Mouse (Mus musculus): ENCODE data around the gene Nid1. TPM values are rescaled to one million over a fixed set of nuclear protein-coding genes. Genes with fewer than 3 reads are reported as not detected.
A peak's percentile ranks its signal among the peaks of the same experiment; 100 is the strongest.
"Not testable (repeated sequence)": the region's sequence is repeated elsewhere in the genome, so short reads cannot be mapped to it uniquely, and the experiment has no call there.

The Nid1 gene
- total and polyA plus RNA-seq, 3 experiments, result 55.5 to 62.5 (median 59.9) TPM

DNA sequence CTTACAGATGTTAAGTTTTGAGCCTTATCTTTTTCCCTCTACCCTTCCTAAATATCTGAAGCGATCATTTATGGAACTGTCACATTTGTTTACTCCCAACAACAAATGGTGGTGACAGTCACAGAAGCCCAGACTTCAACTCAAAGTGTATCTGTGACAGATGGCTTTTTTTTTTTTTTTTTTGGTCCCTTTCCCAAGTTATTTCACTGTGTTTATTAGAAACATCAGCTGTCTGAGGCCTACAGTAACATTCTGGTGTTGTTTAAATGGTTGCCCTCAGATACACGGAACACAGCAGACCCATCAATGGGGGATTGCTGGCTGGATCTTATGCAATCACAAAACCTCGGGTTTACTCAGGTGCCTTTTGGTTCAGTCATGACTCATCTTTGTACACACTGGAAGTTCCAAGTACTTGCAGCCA lies 34.0 kb downstream of the Nid1 start:
- no peak overlapping the region for H3K9ac ChIP-seq (ENCODE audit: low read depth, low read length)
- H3K36me3 ChIP-seq (ENCODE audit: control insufficient read depth, insufficient read depth, low read length), result peaks cover 15% of the 10 kb centered on the region
- no peak overlapping the region for H3K27ac ChIP-seq
- H3K4me1 ChIP-seq (ENCODE audit: control insufficient read depth, insufficient read depth, low read length), result peaks cover 4% of the 10 kb centered on the region
- no peak for TF ChIP-seq POLR2A (IDR thresholded peaks at IDR 0.05; ENCODE audit: insufficient read depth, low read depth, low read length)
- TF ChIP-seq CTCF (IDR thresholded peaks at IDR 0.05), result no peak
- TF ChIP-seq EP300 (IDR thresholded peaks at IDR 0.05; ENCODE audit: insufficient read depth, low read depth, low read length), result no peak
- 67% methylated on average over 3 of the region's 3 CpGs for WGBS
- peaks cover 1% of the 10 kb centered on the region; the same call in 1 of the 2 replicates for H3K79me2 ChIP-seq (replicated peaks; ENCODE audit: control insufficient read depth, insufficient read depth, low read length)
- intact Hi-C loops (cut with DNase I), result no loop called here
- DNase-seq, result no peak
- H3K4me3 ChIP-seq, result no peak overlapping the region
- H3K27me3 ChIP-seq (ENCODE audit: control insufficient read depth, insufficient read depth, low read length), result no peaks in the 10 kb centered on the region

DNA sequence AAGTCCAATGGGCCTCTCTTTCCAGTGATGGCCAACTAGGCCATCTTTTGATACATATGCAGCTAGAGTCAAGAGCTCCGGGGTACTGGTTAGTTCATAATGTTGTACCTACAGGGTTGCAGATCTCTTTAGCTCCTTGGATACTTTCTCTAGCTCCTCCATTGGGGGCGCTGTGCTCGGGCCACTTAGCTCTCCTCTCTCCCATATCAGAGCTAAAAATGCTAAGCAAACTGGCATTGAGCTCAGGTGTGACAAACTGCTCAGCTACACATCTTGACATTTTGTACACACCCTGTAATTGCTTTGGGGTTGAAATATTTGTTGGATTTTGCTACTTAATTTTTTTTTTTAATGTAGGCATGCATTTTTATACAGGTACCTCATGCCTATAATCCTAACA lies 37.1 kb downstream of the Nid1 start:
- H3K27me3 ChIP-seq (ENCODE audit: control insufficient read depth, insufficient read depth, low read length); DNase-seq; H3K9ac ChIP-seq (ENCODE audit: low read depth, low read length); H3K79me2 ChIP-seq (replicated peaks; ENCODE audit: control insufficient read depth, insufficient read depth, low read length); H3K4me3 ChIP-seq; intact Hi-C loops (cut with DNase I); H3K4me1 ChIP-seq (ENCODE audit: control insufficient read depth, insufficient read depth, low read length); H3K27ac ChIP-seq: not testable (repeated sequence)
- TF ChIP-seq CTCF (IDR thresholded peaks at IDR 0.05), result 0 out of 2 replicates have a peak, but pooled peaks have one; percentile 3
- H3K36me3 ChIP-seq (ENCODE audit: control insufficient read depth, insufficient read depth, low read length), result peaks cover 10% of the 10 kb centered on the region
- WGBS, result 66% methylated on average over 3 of the region's 3 CpGs

- Histone ChIP-seq H3K27ac (no peak overlapping the region), H3K9ac (ENCODE audit: low read depth, low read length) (no peak overlapping the region), H3K27me3 (ENCODE audit: control insufficient read depth, insufficient read depth, low read length) (no peaks in the 10 kb centered on the region), H3K79me2 (replicated peaks; ENCODE audit: control insufficient read depth, insufficient read depth, low read length) (peaks cover 1% of the 10 kb centered on the region; the same call in 1 of the 2 replicates), H3K36me3 (ENCODE audit: control insufficient read depth, insufficient read depth, low read length) (peaks cover 10% of the 10 kb centered on the region), H3K4me1 (ENCODE audit: control insufficient read depth, insufficient read depth, low read length) (peaks cover 4% of the 10 kb centered on the region), H3K4me3 (no peak overlapping the region)
- DNase-seq, result no peak
- TF ChIP-seq POLR2A (IDR thresholded peaks at IDR 0.05; ENCODE audit: insufficient read depth, low read depth, low read length) (no peak), EP300 (IDR thresholded peaks at IDR 0.05; ENCODE audit: insufficient read depth, low read depth, low read length) (no peak)
- intact Hi-C loops (cut with DNase I), result no loop called here
- 42% methylated on average over 2 of the region's 2 CpGs for WGBS
Measured at GRCm38 (mm10) chr13:13474991-13475390, 37.6 kb downstream of the Nid1 start.

DNA sequence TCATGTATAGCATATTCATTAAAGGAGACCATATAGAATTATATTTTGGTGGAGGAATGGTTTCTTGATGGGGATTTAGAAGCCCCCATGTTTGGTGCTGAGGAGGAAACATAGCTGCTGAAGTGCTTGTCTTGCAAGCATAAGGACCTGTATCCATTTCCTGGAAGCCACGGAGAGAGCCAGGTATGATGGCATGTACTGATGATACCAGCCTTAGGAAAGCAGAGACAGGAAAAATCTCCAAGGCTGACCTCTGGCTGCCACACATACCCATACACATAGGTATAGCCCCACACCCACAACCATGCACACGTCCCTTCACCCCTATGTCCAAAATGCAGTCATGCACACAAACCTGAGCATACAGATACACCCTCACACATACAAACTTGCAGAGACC lies 39.2 kb downstream of the Nid1 start:
- peaks cover 9% of the 10 kb centered on the region for H3K36me3 ChIP-seq (ENCODE audit: control insufficient read depth, insufficient read depth, low read length)
- DNase-seq, result no peak
- no peak for TF ChIP-seq CTCF (IDR thresholded peaks at IDR 0.05)
- TF ChIP-seq EP300 (IDR thresholded peaks at IDR 0.05; ENCODE audit: insufficient read depth, low read depth, low read length), result no peak
- TF ChIP-seq POLR2A (IDR thresholded peaks at IDR 0.05; ENCODE audit: insufficient read depth, low read depth, low read length), result no peak

DNA sequence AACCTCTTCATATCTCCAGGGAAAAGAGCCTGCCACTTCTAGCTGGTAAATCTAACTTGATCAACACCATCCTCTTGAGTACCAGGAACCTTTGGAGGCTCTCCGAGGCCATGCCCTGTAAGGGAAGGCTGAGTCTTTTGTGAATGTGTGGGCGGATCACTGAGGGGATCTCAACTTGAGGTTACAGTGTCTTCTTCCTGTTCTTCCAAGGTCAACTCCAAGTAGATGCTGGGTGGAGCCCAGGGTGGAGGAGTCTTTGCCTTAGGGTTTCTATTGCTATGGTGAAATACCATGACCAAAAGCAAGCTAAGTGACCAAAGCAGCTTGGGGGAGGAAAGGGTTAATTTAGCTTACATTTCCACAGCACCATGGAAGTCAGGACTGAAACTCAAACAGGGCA lies 39.7 kb downstream of the Nid1 start:
- no peak overlapping the region for H3K27ac ChIP-seq
- H3K27me3 ChIP-seq (ENCODE audit: control insufficient read depth, insufficient read depth, low read length), result no peaks in the 10 kb centered on the region
- DNase-seq, result no peak
- no peak overlapping the region for H3K4me3 ChIP-seq
- WGBS, result 85% methylated on average over 2 of the region's 2 CpGs
- H3K4me1 ChIP-seq (ENCODE audit: control insufficient read depth, insufficient read depth, low read length), result peaks cover 6% of the 10 kb centered on the region
- no peak overlapping the region for H3K9ac ChIP-seq (ENCODE audit: low read depth, low read length)
- peaks cover 7% of the 10 kb centered on the region; the same call in 1 of the 2 replicates for H3K36me3 ChIP-seq (ENCODE audit: control insufficient read depth, insufficient read depth, low read length)
- intact Hi-C loops (cut with DNase I), result no loop called here
- peaks cover 1% of the 10 kb centered on the region; the same call in 1 of the 2 replicates for H3K79me2 ChIP-seq (replicated peaks; ENCODE audit: control insufficient read depth, insufficient read depth, low read length)
- TF ChIP-seq POLR2A (IDR thresholded peaks at IDR 0.05; ENCODE audit: insufficient read depth, low read depth, low read length) (no peak), CTCF (IDR thresholded peaks at IDR 0.05) (no peak), EP300 (IDR thresholded peaks at IDR 0.05; ENCODE audit: insufficient read depth, low read depth, low read length) (no peak)

More for the DNA sequence above, 39.2 kb downstream of the Nid1 start:
- Histone ChIP-seq H3K27me3 (ENCODE audit: control insufficient read depth, insufficient read depth, low read length) (no peaks in the 10 kb centered on the region), H3K27ac (no peak overlapping the region), H3K4me1 (ENCODE audit: control insufficient read depth, insufficient read depth, low read length) (peaks cover 5% of the 10 kb centered on the region), H3K9ac (ENCODE audit: low read depth, low read length) (no peak overlapping the region), H3K4me3 (no peak overlapping the region), H3K79me2 (replicated peaks; ENCODE audit: control insufficient read depth, insufficient read depth, low read length) (peaks cover 1% of the 10 kb centered on the region; the same call in 1 of the 2 replicates)
- 81% methylated on average over 2 of the region's 2 CpGs for WGBS
- intact Hi-C loops (cut with DNase I), result no loop called here

DNA sequence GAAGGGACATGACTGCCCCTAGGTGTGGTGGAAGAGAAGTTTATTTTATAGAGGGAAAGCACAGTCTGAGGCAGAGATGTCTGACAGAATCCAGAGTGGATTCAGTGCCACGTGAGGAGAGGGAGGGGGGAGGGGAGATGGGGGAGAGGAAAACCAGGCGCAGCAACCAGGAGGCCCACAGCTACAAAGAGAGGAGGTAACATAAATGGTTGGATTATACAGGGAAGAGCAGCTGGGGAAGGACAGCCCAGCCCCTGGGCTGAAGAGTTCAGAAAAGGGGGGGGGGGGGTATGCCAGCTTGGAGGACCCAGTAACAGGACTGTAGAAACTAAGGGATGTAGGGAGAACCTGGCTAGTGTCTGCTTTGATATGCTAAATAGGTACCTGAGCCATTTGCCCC lies 42.6 kb downstream of the Nid1 start:
- no peaks in the 10 kb centered on the region for H3K36me3 ChIP-seq (ENCODE audit: control insufficient read depth, insufficient read depth, low read length)
- intact Hi-C loops (cut with DNase I), result no loop called here
- no peak overlapping the region for H3K9ac ChIP-seq (ENCODE audit: low read depth, low read length)
- H3K27ac ChIP-seq, result no peak overlapping the region
- no peaks in the 10 kb centered on the region for H3K79me2 ChIP-seq (replicated peaks; ENCODE audit: control insufficient read depth, insufficient read depth, low read length)
- H3K27me3 ChIP-seq (ENCODE audit: control insufficient read depth, insufficient read depth, low read length), result no peaks in the 10 kb centered on the region
- peaks cover 7% of the 10 kb centered on the region for H3K4me1 ChIP-seq (ENCODE audit: control insufficient read depth, insufficient read depth, low read length)
- no peak overlapping the region for H3K4me3 ChIP-seq
- no peak for DNase-seq
- TF ChIP-seq CTCF (IDR thresholded peaks at IDR 0.05) (no peak), EP300 (IDR thresholded peaks at IDR 0.05; ENCODE audit: insufficient read depth, low read depth, low read length) (no peak), POLR2A (IDR thresholded peaks at IDR 0.05; ENCODE audit: insufficient read depth, low read depth, low read length) (no peak)
- WGBS, result 33% methylated on average over 2 of the region's 2 CpGs

Data from heart, adult 2 months (tissue).